Mouse (Mus musculus) cerebellum, postnatal 25 days (tissue): Measurements from ENCODE around the gene Cxcl9.
"Not testable (repeated sequence)": the region's sequence is repeated elsewhere in the genome, so short reads cannot be mapped to it uniquely, and the experiment has no call there.

Experiments used
- DNase-seq, 2 experiments: peaks; one replicate each; pipeline ENCODE4 v3.0.0; 2021; ENCODE audit warnings: mixed read lengths in 2 of 2

Cxcl9 gene

GRCm38 (mm10) chr5:92327929-92328328 is at the start of gene Cxcl9:
Cxcl9 (minus strand) TSS chr5:92328079.
- DNase-seq = no peak

GRCm38 (mm10) chr5:92376795-92377405 is 49.0 kb upstream of the Cxcl9 start:
- no peak for DNase-seq

- no peak for DNase-seq
Measured at GRCm38 (mm10) chr5:92375368-92375767, 47.5 kb upstream of the Cxcl9 start.

GRCm38 (mm10) chr5:92374721-92375142 is 46.9 kb upstream of the Cxcl9 start:
- peak; percentile 49 to 63 for DNase-seq

GRCm38 (mm10) chr5:92372605-92373004 is 44.7 kb upstream of the Cxcl9 start:
- DNase-seq = no peak

- DNase-seq = no peak
Measured at GRCm38 (mm10) chr5:92371361-92371976, 43.6 kb upstream of the Cxcl9 start.

- DNase-seq = no peak
Measured at GRCm38 (mm10) chr5:92370891-92371290, 43.0 kb upstream of the Cxcl9 start.

- no peak for DNase-seq
Measured at GRCm38 (mm10) chr5:92370392-92370791, 42.5 kb upstream of the Cxcl9 start.

- DNase-seq = peak; percentile 72 to 84
Measured at GRCm38 (mm10) chr5:92369151-92369994, 41.5 kb upstream of the Cxcl9 start.

- DNase-seq = peak; percentile 42 to 62
Measured at GRCm38 (mm10) chr5:92368392-92368791, 40.5 kb upstream of the Cxcl9 start.

GRCm38 (mm10) chr5:92366565-92366964 is 38.7 kb upstream of the Cxcl9 start:
- DNase-seq = no peak

GRCm38 (mm10) chr5:92365146-92365705 is 37.3 kb upstream of the Cxcl9 start:
- DNase-seq = peak; percentile 53 to 65

GRCm38 (mm10) chr5:92364011-92364410 is 36.1 kb upstream of the Cxcl9 start:
- DNase-seq = no peak

- no peak for DNase-seq
Measured at GRCm38 (mm10) chr5:92363179-92363578, 35.3 kb upstream of the Cxcl9 start.

GRCm38 (mm10) chr5:92358767-92359455 is 31.0 kb upstream of the Cxcl9 start:
- DNase-seq = no peak

GRCm38 (mm10) chr5:92358033-92358432 is 30.2 kb upstream of the Cxcl9 start:
- DNase-seq = no peak

GRCm38 (mm10) chr5:92353517-92353916 is 25.6 kb upstream of the Cxcl9 start:
- DNase-seq = peak in 1 of 2 experiments; percentile 46

- not testable (repeated sequence) for DNase-seq
Measured at GRCm38 (mm10) chr5:92352716-92353115, 24.8 kb upstream of the Cxcl9 start.

GRCm38 (mm10) chr5:92349731-92350130 is 21.9 kb upstream of the Cxcl9 start:
- DNase-seq = no peak

GRCm38 (mm10) chr5:92348794-92349413 is 21.0 kb upstream of the Cxcl9 start, which contains the start of gene Cxcl10:
Cxcl10 (minus strand) TSS chr5:92348889.
- peak in 1 of 2 experiments; percentile 45 for DNase-seq

GRCm38 (mm10) chr5:92345006-92345405 is 17.1 kb upstream of the Cxcl9 start:
- no peak for DNase-seq

- DNase-seq = no peak
Measured at GRCm38 (mm10) chr5:92340606-92341005, 12.7 kb upstream of the Cxcl9 start.
